Mouse (Mus musculus) kidney, adult 2 months (tissue): ENCODE results near the gene C1qtnf12. TPM values are rescaled to one million over a fixed set of nuclear protein-coding genes. Genes with fewer than 3 reads are reported as not detected.

Source experiments
- DNase-seq: peaks from one replicate; pipeline ENCODE4 v3.0.0; 2021
- H3K27ac ChIP-seq: fragments of 200-500 bp; 2 replicates; pipeline ENCODE4 v1.5.1; 2012; ENCODE audit warnings: low read depth, low read length, control low read depth, inconsistent platforms; ENCODE audit not compliant: insufficient read depth
- H3K27me3 ChIP-seq: fragments of 200-500 bp; replicated peaks from 2 replicates; pipeline ENCODE4 v1.6.1; 2012; ENCODE audit warnings: mild to moderate bottlenecking, moderate library complexity, low read length, inconsistent platforms; ENCODE audit not compliant: control insufficient read depth, insufficient read depth
- H3K36me3 ChIP-seq: fragments of 200-500 bp; 2 replicates; pipeline ENCODE4 v1.6.1; 2012; ENCODE audit warnings: mild to moderate bottlenecking, moderate library complexity, low read length, inconsistent platforms; ENCODE audit not compliant: control insufficient read depth, insufficient read depth
- H3K4me1 ChIP-seq: fragments of 200-500 bp; 2 replicates; pipeline ENCODE4 v1.6.1; 2011; ENCODE audit warnings: low read length; ENCODE audit not compliant: control insufficient read depth, insufficient read depth
- H3K4me3 ChIP-seq: fragments of 200-500 bp; 2 replicates; pipeline ENCODE4 v1.5.1; 2011; ENCODE audit warnings: mild to moderate bottlenecking, low read depth, low read length, control low read depth; ENCODE audit not compliant: insufficient read depth
- CTCF ChIP-seq: fragments of 200-500 bp; conservative IDR thresholded peaks from 2 replicates; pipeline ENCODE4 v1.5.1; 2011; ENCODE audit warnings: low read depth, mild to moderate bottlenecking, control low read depth, low read length, moderate library complexity, mixed read lengths; ENCODE audit not compliant: insufficient read depth, insufficient read length
- POLR2A ChIP-seq: fragments of 200-500 bp; IDR thresholded peaks from one replicate; pipeline ENCODE4 v1.6.1; 2011; ENCODE audit warnings: low read depth, low read length, control low read depth
- WGBS: fragments of 180-500 bp; shearing (Covaris S2); methylation state at CpG from one replicate; pipeline ENCODE4 v1.1.7; 2018; 5-methylcytosine and 5-hydroxymethylcytosine counted together
- polyA plus RNA-seq: library from polyadenylated mRNA; depleted of rRNA; stranded (reverse); fragments of >200 nt; gene quantifications from 2 replicates; pipeline ENCODE4 v1.2.3, GENCODE M21; 2012; rRNA removed

The C1qtnf12 gene
- polyA plus RNA-seq, 1 experiment, result 107 TPM

- Histone ChIP-seq H3K4me3 (peak overlapping the region; percentile 90), H3K27me3 (no peaks in the 10 kb centered on the region), H3K27ac (peak overlapping the region; percentile 100), H3K4me1 (peaks cover 9% of the 10 kb centered on the region; the same call in 1 of the 2 replicates), H3K36me3 (no peaks in the 10 kb centered on the region; the same call in 1 of the 2 replicates)
- TF ChIP-seq POLR2A (no peak), CTCF (no peak)
- WGBS, result 3% methylated on average over 15 of the region's 15 CpGs
- DNase-seq, result no peak
Observed at GRCm38 (mm10) chr4:155993606-155994005, 31.5 kb downstream of the C1qtnf12 start.

GRCm38 (mm10) chr4:156004109-156004508 lies 42.0 kb downstream of the C1qtnf12 start:
- H3K36me3 ChIP-seq, result peaks cover 14% of the 10 kb centered on the region
- no peak for DNase-seq
- H3K4me3 ChIP-seq, result no peak overlapping the region
- H3K27ac ChIP-seq, result no peak overlapping the region
- TF ChIP-seq POLR2A (no peak), CTCF (no peak)
- H3K4me1 ChIP-seq, result no peaks in the 10 kb centered on the region
- H3K27me3 ChIP-seq, result no peaks in the 10 kb centered on the region
- 92% methylated on average over 3 of the region's 3 CpGs for WGBS

- Histone ChIP-seq H3K4me3 (no peak overlapping the region), H3K27ac (no peak overlapping the region), H3K27me3 (no peaks in the 10 kb centered on the region), H3K36me3 (peaks cover 7% of the 10 kb centered on the region), H3K4me1 (no peaks in the 10 kb centered on the region)
- DNase-seq, result no peak
- TF ChIP-seq POLR2A (no peak), CTCF (no peak)
- 95% methylated on average over 4 of the region's 4 CpGs for WGBS
Observed at GRCm38 (mm10) chr4:156008369-156008768, 46.3 kb downstream of the C1qtnf12 start.

GRCm38 (mm10) chr4:156013637-156014036 lies 51.5 kb downstream of the C1qtnf12 start, which contains the start of gene Tnfrsf4:
Gene Tnfrsf4, plus strand, starts transcription at chr4:156013843.
- Histone ChIP-seq H3K36me3 (0 out of 2 replicates have a peak, but pooled peaks cover 2% of the 10 kb centered on the region), H3K4me3 (no peak within 1 kb of the TSS), H3K27ac (no peak within 1 kb of the TSS), H3K27me3 (no peaks in the 10 kb centered on the region), H3K4me1 (no peaks in the 10 kb centered on the region)
- 77% methylated on average over 8 of the region's 8 CpGs for WGBS
- DNase-seq, result no peak
- TF ChIP-seq CTCF (no peak), POLR2A (no peak)

GRCm38 (mm10) chr4:156014436-156014835 lies 52.3 kb downstream of the C1qtnf12 start:
- 81% methylated on average over 2 of the region's 2 CpGs for WGBS
- no peaks in the 10 kb centered on the region for H3K27me3 ChIP-seq
- no peak for DNase-seq
- no peak overlapping the region for H3K27ac ChIP-seq
- H3K4me3 ChIP-seq, result no peak overlapping the region
- 0 out of 2 replicates have a peak, but pooled peaks cover 2% of the 10 kb centered on the region for H3K36me3 ChIP-seq
- no peaks in the 10 kb centered on the region for H3K4me1 ChIP-seq
- TF ChIP-seq CTCF (no peak), POLR2A (no peak)

Other genes with a start within 250 kb of the C1qtnf12 start
- 0.67 TPM in 2 replicates for gene Tmem240, start 227.5 kb upstream of the C1qtnf12 start, polyA plus RNA-seq
- 130 and 145 TPM in 2 replicates for gene Atad3a, start 201.2 kb upstream of the C1qtnf12 start, polyA plus RNA-seq
- gene Vwa1, start 187.6 kb upstream of the C1qtnf12 start, polyA plus RNA-seq, result 21.8 and 27.2 TPM in 2 replicates
- 1.8 and 2.4 TPM in 2 replicates for gene Tmem88b, start 176.4 kb upstream of the C1qtnf12 start, polyA plus RNA-seq
- 2.8 and 3.2 TPM in 2 replicates for gene Ankrd65, start 171.9 kb upstream of the C1qtnf12 start, polyA plus RNA-seq
- 83.1 and 91.1 TPM in 2 replicates for gene Mrpl20, start 159.4 kb upstream of the C1qtnf12 start, polyA plus RNA-seq
- gene Ccnl2, start 149.8 kb upstream of the C1qtnf12 start, polyA plus RNA-seq, result 54.1 and 56.8 TPM in 2 replicates
- 164 and 195 TPM in 2 replicates for gene Aurkaip1, start 131.0 kb upstream of the C1qtnf12 start, polyA plus RNA-seq
- gene Mxra8, start 122.6 kb upstream of the C1qtnf12 start, polyA plus RNA-seq, result 98.0 and 115 TPM in 2 replicates
- gene Dvl1, start 114.9 kb upstream of the C1qtnf12 start, polyA plus RNA-seq, result 123 and 174 TPM in 2 replicates
- gene Tas1r3, start 99.0 kb upstream of the C1qtnf12 start, polyA plus RNA-seq, result 0.64 and 0.72 TPM in 2 replicates
- 46.2 and 53.1 TPM in 2 replicates for gene Cptp, start 92.9 kb upstream of the C1qtnf12 start, polyA plus RNA-seq
- gene Ints11, start 92.8 kb upstream of the C1qtnf12 start, polyA plus RNA-seq, result 26.0 and 28.9 TPM in 2 replicates
- 27.3 and 34.1 TPM in 2 replicates for gene Pusl1, start 70.5 kb upstream of the C1qtnf12 start, polyA plus RNA-seq
- 14.6 and 18.3 TPM in 2 replicates for gene Acap3, start 70.5 kb upstream of the C1qtnf12 start, polyA plus RNA-seq
- gene Ube2j2, start 18.5 kb upstream of the C1qtnf12 start, polyA plus RNA-seq, result 47.3 and 48.0 TPM in 2 replicates
- gene B3galt6, start 30.3 kb downstream of the C1qtnf12 start, polyA plus RNA-seq, result 4.5 and 5.0 TPM in 2 replicates
- gene Sdf4, start 30.6 kb downstream of the C1qtnf12 start, polyA plus RNA-seq, result 55.1 and 60.4 TPM in 2 replicates
- gene Tnfrsf4, start 51.5 kb downstream of the C1qtnf12 start, polyA plus RNA-seq, result 1.6 and 3.8 TPM in 2 replicates
- 0.95 and 4.0 TPM in 2 replicates for gene Tnfrsf18, start 63.8 kb downstream of the C1qtnf12 start, polyA plus RNA-seq
- 20.7 and 27.5 TPM in 2 replicates for gene Ttll10, start 97.1 kb downstream of the C1qtnf12 start, polyA plus RNA-seq
- gene 9430015G10Rik, start 147.7 kb downstream of the C1qtnf12 start, polyA plus RNA-seq, result 8.7 and 11.7 TPM in 2 replicates
- 0.15 and 0.31 TPM in 2 replicates for gene Rnf223, start 168.2 kb downstream of the C1qtnf12 start, polyA plus RNA-seq
- gene Agrn, start 235.2 kb downstream of the C1qtnf12 start, polyA plus RNA-seq, result 98.6 and 115 TPM in 2 replicates
- gene Isg15, start 238.5 kb downstream of the C1qtnf12 start, polyA plus RNA-seq, result 11.1 and 17.8 TPM in 2 replicates
- gene AW011738, start 241.0 kb downstream of the C1qtnf12 start, polyA plus RNA-seq, result 1.7 and 1.9 TPM in 2 replicates